Mouse (Mus musculus): Measurements from ENCODE around the gene Pnmal2.
"Not testable (repeated sequence)": the region's sequence is repeated elsewhere in the genome, so short reads cannot be mapped to it uniquely, and the experiment has no call there.

Pnmal2 gene

GRCm38 (mm10) chr7:16946441-16947348 lies 2.2 kb downstream of the Pnmal2 start:
- DNase-seq: no peak

DNA sequence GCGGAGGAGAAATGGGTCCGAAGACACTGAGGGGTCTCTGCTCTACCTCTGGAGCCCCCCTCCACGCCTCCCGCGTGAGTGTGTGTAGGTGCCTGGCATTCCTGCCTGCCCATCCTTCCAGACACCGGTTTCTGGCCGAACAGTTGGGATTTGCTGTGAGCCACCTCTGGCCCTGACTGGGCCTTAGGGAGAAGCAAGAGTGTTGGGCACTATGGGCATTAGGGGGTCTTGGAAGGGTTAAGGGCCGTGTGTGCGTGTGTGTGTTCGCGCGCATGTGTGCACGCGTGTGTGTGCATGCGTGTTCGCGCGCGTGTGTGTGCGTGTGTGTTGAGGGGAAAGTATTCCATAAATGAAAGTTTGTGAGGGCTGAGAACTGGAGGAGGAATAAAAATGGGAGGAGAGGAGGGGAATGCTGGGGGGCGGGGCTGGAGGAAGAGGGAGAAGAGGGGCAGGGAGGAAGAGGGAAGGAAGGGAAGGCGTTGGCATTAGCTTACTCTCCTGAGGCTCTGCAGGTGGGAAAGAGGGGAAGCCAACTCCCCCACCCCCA lies 2.9 kb downstream of the Pnmal2 start:
- no peak for DNase-seq

- DNase-seq: no peak
Measured at GRCm38 (mm10) chr7:16947959-16948361, 3.5 kb downstream of the Pnmal2 start.

GRCm38 (mm10) chr7:16948923-16949458 lies 4.5 kb downstream of the Pnmal2 start:
- DNase-seq: no peak

GRCm38 (mm10) chr7:16949908-16950841 lies 5.7 kb downstream of the Pnmal2 start:
- peak; percentile 44 to 63 for DNase-seq

GRCm38 (mm10) chr7:16950861-16951635 lies 6.6 kb downstream of the Pnmal2 start:
- peak; percentile 66 to 75 for DNase-seq

DNA sequence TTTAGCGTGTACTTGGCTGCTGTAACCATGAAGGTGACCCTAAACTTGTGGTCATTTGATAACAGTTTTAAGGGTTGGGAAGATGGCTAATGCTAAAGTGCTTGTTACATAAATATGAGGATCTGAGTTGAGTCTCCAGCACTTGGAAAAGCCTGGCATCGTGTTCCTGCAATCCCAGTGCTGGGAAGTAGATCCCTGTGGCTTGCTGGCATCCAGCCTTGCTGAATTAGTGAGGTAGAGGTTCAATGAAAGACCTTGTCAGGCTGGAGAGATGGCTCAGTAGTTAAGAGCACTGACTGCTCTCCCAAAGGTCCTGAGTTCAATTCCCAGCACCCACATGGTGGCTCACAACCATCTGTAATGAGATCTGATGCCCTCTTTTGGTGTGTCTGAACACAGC lies 9.3 kb downstream of the Pnmal2 start:
- not testable (repeated sequence) for DNase-seq

DNA sequence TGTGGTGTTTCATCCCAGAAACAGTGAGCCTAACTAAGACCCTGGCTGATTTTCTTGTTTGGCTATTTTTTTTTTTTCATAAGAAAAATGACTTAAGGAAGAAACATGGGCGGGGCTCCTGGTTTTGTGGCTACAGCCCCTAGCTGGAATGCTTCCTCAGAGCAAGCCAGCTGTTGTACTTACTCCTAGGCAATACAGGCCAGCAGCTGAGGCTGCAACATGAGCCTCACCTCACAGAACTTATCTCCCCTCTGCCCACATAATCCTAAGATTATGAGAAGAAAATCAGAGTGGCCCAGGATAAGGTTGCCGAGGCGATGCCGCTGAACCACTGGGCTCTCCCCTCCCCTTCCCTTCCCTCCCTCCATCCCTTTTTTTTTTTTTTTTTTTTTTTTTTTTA lies 11.2 kb downstream of the Pnmal2 start:
- no peak for DNase-seq

DNA sequence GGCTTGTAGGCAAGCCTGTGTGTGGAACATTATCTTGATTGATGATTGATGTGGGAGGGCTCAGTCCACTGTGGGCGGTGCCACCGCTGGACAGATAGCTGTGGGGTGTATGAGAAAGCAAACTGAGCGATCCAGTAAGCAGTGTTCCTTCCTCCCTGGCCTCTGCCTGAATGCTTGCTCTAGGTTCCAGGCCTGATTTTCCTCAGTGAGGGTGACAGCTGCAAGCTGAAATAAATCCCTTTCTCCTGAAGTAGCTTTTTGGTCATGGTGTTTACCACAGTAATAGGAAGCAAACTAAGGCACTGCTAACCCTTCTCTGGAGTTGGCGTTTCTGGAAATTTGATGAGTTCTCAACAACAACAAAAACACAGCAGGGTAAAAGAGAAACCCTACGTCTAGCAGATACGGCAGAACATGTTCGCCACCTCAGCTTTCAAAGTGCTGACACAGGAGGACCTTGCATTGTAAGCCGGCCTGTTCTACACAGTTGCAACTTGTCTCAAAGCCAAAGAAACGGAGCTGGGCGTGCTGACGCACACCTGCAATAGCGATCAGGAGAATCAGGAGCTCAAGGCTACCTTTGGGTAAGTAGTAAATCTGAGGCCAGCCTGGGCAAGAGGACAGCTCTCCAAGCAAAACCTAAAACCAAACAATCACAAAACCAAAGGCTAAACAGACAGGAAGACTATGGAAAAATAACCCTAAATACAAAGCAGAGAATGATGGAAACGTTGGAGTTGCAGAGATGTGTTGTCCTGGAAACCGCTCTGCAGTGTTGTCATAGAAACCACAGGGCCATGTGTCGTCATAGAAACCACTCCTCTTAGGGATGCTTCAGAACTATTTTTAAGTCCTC lies 12.2 kb downstream of the Pnmal2 start:
- DNase-seq: no peak

DNA sequence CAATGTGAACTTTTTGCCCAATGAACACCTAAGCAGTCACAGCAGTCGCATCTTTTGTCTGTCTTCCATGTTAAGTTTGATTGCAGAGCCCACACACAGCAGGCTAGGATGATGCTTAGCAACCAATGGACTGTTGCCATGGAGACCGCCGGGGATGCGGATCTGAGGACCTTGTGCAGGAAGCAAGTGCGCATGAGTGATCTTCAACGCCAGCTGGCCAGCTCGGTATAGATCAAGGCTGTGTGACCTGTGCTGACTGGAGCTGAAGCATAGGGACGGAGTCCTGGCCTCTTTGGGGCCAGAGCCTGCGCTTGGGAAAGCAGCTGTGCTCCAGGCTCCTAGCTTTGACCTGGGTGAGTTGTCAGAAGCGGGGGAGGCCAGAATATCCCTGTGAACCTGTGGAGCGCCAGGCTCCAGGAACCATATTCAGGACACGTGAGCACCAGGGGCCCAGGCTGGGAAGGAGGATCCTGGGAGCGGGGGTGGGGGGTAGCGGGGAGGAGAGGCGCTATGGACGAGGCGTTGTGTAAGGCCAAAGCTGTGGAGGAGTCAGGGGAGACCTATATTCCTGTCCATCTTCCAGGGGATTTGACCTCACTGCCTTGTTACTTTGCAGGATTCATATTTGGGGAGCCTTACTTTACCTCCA lies 15.2 kb downstream of the Pnmal2 start, which contains the start of gene Pnmal1:
TSS of gene Pnmal1 (plus strand) at position 141 of the 649 bp plus-strand sequence.
- DNase-seq: no peak

DNA sequence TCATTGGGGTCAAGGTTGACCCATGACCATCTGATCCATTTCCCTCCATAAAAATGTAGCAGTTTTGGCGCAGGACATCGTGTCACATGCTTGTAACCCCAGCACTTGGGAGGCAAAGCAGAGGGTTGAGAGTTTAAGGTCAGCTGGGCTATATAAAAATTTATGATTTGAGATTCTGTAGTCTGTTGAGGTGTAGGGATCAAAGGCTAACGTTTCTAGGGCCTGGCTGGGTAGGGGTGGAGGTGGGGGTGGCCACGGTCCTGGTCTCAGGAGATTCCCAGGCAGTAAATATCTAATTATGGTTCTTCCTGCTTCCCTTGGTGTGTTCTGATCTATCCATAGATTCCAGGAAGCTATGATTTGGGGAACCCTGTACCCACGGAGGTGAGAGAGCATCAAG lies 17.2 kb downstream of the Pnmal2 start:
- DNase-seq: no peak

GRCm38 (mm10) chr7:16968414-16968813 lies 23.9 kb downstream of the Pnmal2 start:
- no peak for DNase-seq

GRCm38 (mm10) chr7:16971160-16971559 lies 26.7 kb downstream of the Pnmal2 start:
- no peak for DNase-seq

DNA sequence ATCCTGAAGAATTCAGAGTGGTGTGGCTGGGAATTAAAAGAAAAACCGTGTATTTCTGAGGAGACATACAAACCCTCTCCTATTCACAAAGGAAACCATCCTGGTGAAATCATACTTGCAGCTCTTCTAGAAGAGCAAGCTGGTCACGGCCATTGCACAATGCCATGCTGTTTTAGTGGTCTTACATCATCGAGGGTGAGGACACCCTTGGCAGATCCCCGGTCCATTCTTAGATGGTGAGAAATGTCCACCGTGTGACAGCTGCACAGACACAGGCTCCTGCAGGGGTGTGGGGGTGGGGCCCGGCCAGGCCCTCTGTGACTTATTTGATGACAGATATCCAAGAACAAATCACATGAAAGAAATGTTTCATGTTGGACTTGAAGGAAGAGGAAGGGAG lies 29.5 kb downstream of the Pnmal2 start:
- DNase-seq: no peak

DNA sequence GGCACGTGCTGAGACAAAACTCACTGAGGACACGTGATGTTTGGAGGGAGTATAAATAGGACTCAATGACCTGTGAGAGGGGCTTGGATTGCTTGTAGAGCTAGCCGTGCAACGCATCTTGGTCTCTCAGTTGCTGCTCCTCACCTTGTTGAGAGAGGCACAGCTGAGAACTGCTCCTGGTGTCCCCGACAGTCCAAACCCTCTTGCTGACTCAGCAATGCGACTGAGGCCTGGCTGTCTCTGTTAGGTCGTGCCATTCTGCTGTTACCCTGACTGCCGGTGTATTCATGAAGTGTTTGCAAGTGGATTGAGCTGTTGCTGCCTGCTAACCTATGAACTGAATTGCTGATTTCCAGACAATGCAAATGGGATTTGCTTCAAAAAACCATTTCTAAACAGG lies 31.8 kb downstream of the Pnmal2 start:
- no peak for DNase-seq

GRCm38 (mm10) chr7:16978173-16978572 lies 33.7 kb downstream of the Pnmal2 start:
- DNase-seq: no peak

DNA sequence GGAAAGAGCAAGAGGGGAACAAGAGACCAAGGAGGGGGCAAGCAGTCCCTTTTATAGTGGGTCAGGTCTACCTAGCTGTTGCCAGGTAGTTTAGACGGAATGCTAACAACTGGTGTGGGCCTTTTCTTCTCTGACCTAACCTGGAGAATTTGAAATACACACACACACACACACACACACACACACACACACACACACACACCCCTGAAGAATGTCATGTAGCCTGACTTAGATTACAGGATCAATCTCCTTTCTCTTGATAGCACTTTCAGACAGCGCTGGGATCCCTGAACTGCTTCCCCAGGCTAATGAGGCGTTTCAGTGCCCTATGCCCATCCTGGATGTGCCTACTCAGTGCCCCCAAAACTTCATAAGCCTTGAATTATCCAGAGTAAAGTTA lies 34.1 kb downstream of the Pnmal2 start:
- no peak for DNase-seq

DNA sequence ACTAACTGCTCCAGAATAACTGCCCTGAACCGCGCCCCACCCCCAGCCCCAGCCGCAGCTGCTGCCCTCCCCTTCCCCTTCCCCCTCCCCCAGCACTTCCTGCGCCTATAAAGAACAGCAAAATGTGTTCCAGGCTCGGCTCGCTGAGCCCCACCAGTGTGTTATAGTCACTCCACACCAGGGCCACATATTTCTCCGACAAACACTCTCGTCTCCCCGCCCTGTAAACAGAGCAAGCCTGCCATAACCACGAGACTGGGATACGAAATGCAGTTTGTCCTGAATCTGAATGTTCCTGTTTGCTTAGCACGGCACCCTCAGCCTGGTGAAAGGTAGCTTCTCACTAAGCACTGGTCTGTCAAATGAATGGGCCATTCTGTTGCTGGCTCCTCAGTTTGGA lies 35.9 kb downstream of the Pnmal2 start:
- DNase-seq: peak; percentile 64 to 73

DNA sequence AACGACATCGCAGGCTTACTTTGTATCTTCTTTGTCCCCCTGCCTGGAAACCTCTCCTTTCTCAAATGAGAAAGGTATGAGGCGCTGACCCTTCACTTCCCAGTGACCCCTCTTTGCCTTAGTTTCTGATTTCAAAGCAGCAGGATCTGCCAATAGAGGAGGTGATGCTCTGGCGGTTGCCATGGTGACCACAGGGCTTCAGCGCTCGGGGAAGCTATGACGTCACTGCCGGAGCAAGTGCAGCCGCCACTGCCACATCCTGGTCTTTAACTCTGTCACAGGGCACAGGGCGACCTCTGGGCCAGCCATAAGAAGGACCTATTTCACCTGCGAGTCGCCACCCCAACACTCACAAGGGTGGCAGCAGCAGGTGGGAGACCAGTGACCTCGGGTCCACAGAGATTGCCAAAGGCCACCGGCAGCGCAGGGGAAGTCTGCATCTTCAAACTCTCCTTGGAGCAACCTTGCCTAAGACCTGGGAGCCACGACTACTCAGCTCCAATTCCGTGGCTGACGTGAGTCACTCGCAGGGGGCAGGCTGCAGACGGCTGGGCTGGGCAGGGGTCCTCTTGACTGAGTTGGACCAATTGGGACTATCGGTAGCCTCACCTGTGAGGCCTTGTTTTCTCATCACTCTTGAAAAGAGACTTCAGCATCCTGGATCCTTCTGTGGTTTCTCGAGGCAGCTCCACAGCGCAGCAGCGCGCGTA lies 38.5 kb downstream of the Pnmal2 start, which contains the start of gene Gm42372:
TSS of gene Gm42372 (plus strand) at position 228 of the 710 bp plus-strand sequence.
- peak; percentile 82 to 87 for DNase-seq

Measured in thymus, adult 18-20 months (tissue).